Mouse (Mus musculus) erythroblast, embryonic 14.5 days (primary cell): ENCODE results near the gene Phactr3.

Experiments used
- GATA1 ChIP-seq: IDR thresholded peaks from 2 replicates; pipeline ENCODE4 v1.6.1; 2012; ENCODE audit warnings: low read length, inconsistent platforms, mixed read lengths
- TAL1 ChIP-seq: IDR thresholded peaks from 3 replicates; pipeline ENCODE4 v1.6.1; 2012; ENCODE audit warnings: low read length, inconsistent platforms, mixed read lengths

DNA sequence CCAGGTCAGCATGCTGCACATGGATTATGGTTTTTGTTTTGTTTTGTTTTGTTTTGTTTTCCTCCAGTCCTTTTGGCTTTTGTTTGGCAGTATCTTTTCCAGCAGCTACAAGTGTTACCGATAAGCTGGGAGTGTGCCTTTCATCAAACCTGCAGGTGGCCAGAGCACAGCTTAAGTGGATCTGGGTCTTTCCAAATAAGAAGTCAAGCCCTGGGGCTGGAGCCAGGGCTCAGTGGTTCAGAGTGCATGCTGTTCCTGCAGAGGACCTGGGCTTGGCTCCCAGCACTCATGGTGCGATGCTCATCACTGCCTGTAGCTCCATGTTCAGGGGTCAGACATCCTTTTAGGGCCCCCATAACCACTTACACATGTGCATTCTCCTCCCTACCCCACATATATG is 55.2 kb downstream of the Phactr3 start:
- no peak for TF ChIP-seq GATA1
- no peak for TF ChIP-seq TAL1
